Mouse (Mus musculus): ENCODE measurements around the gene Vps37c. TPM values are rescaled to one million over a fixed set of nuclear protein-coding genes. Genes with fewer than 3 reads are reported as not detected.

The Vps37c gene
- polyA plus RNA-seq, 1 experiment = not detected

DNA sequence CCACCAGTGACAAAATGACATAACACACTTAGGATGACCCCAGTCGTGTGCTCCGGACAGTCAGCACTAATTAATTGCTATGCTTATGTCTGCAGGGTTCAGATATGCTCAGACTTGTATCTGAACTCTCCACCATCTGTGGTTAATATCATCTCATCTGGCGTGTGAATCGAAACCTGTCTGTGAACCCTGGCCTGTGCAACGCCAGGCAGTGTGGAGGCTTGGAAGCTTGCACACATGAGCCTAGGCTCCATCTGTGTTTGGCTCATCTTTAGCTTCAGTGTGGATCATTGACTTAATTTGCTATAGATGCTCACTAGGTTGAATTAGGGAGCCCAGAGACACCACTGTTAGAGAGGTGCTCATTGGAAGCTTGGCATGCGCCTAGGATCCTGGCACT, 73.9 kb downstream of the Vps37c start:
- Histone ChIP-seq H3K4me3 (ENCODE audit: insufficient read depth, low read depth, low read length) (no peak overlapping the region), H3K4me1 (ENCODE audit: control insufficient read depth, insufficient read depth, low read length) (peaks cover 4% of the 10 kb centered on the region), H3K27ac (ENCODE audit: insufficient read depth, low read depth, low read length) (no peak overlapping the region)
- WGBS = 88% methylated on average over 6 of the region's 6 CpGs
- TF ChIP-seq POLR2A (IDR thresholded peaks at IDR 0.05; ENCODE audit: insufficient read depth, low read depth, low read length) (no peak), CTCF (IDR thresholded peaks at IDR 0.05; ENCODE audit: insufficient read depth, low read depth, low read length) (no peak)

DNA sequence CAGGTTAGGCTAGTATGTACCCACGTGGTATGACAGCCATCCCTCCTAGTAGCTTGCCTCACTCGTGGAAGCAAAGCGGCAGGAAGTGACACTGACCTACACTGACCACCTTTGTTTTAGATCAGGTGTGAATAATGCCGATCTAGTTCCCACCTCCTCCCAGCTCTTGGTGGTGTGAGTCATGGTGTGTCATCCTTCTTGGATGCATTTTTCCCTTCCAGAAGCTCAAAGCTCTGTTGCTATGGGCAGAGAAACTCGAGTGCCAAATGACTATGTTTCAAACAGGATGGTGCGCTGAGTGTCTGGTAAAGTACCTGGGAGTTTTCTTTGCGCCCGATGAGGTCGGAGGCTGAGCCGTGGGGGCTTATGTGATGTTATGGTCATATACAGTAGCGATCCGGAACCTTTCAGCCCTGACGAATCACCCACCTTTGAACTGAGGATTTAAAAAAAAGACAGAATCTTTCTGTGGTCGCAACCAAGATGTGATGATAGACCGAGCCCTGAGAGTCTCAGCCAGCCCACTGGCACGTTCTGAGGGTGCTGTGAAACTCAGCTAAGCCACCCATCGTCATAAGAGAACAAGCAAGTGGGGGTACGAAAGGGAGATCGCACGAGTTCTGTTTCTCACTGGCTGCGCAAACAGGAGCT, 75.0 kb downstream of the Vps37c start:
- TF ChIP-seq POLR2A (IDR thresholded peaks at IDR 0.05; ENCODE audit: insufficient read depth, low read depth, low read length) (no peak), CTCF (IDR thresholded peaks at IDR 0.05; ENCODE audit: insufficient read depth, low read depth, low read length) (no peak)
- Histone ChIP-seq H3K4me3 (ENCODE audit: insufficient read depth, low read depth, low read length) (no peak overlapping the region), H3K4me1 (ENCODE audit: control insufficient read depth, insufficient read depth, low read length) (peaks cover 4% of the 10 kb centered on the region), H3K27ac (ENCODE audit: insufficient read depth, low read depth, low read length) (no peak overlapping the region)
- 70% methylated on average over 21 of the region's 21 CpGs for WGBS

Other genes starting within 250 kb of the Vps37c start
- gene Lrrc10b, start 231.3 kb upstream of the Vps37c start, polyA plus RNA-seq (2012; ENCODE audit: insufficient read depth, insufficient read length, low replicate concordance, missing spikeins) = not detected in 2 replicates
- gene Ppp1r32, start 205.8 kb upstream of the Vps37c start, polyA plus RNA-seq (2012; ENCODE audit: insufficient read depth, insufficient read length, low replicate concordance, missing spikeins) = not detected in 2 replicates
- gene Cpsf7, start 163.5 kb upstream of the Vps37c start, polyA plus RNA-seq (2012; ENCODE audit: insufficient read depth, insufficient read length, low replicate concordance, missing spikeins) = 90.5 and 274 TPM in 2 replicates
- gene Sdhaf2, start 162.6 kb upstream of the Vps37c start, polyA plus RNA-seq (2012; ENCODE audit: insufficient read depth, insufficient read length, low replicate concordance, missing spikeins) = not detected in 2 replicates
- gene Tmem216, start 132.5 kb upstream of the Vps37c start, polyA plus RNA-seq (2012; ENCODE audit: insufficient read depth, insufficient read length, low replicate concordance, missing spikeins) = not detected in 2 replicates
- not detected in 2 replicates for gene Cyb561a3, start 111.6 kb upstream of the Vps37c start, polyA plus RNA-seq (2012; ENCODE audit: insufficient read depth, insufficient read length, low replicate concordance, missing spikeins)
- gene Tmem138, start 111.4 kb upstream of the Vps37c start, polyA plus RNA-seq (2012; ENCODE audit: insufficient read depth, insufficient read length, low replicate concordance, missing spikeins) = not detected in 2 replicates
- gene Ddb1, start 83.4 kb upstream of the Vps37c start, polyA plus RNA-seq (2012; ENCODE audit: insufficient read depth, insufficient read length, low replicate concordance, missing spikeins) = 418 TPM in 1 of 2 replicates, not detected in the other
- not detected in 2 replicates for gene Tkfc, start 83.1 kb upstream of the Vps37c start, polyA plus RNA-seq (2012; ENCODE audit: insufficient read depth, insufficient read length, low replicate concordance, missing spikeins)
- not detected in 2 replicates for gene Vwce, start 54.5 kb upstream of the Vps37c start, polyA plus RNA-seq (2012; ENCODE audit: insufficient read depth, insufficient read length, low replicate concordance, missing spikeins)
- not detected in 2 replicates for gene Pga5, start 10.7 kb upstream of the Vps37c start, polyA plus RNA-seq (2012; ENCODE audit: insufficient read depth, insufficient read length, low replicate concordance, missing spikeins)
- not detected in 2 replicates for gene Cd5, start 50.3 kb downstream of the Vps37c start, polyA plus RNA-seq (2012; ENCODE audit: insufficient read depth, insufficient read length, low replicate concordance, missing spikeins)
- gene Cd6, start 141.3 kb downstream of the Vps37c start, polyA plus RNA-seq (2012; ENCODE audit: insufficient read depth, insufficient read length, low replicate concordance, missing spikeins) = not detected in 2 replicates
- gene Slc15a3, start 151.0 kb downstream of the Vps37c start, polyA plus RNA-seq (2012; ENCODE audit: insufficient read depth, insufficient read length, low replicate concordance, missing spikeins) = not detected in 2 replicates
- not detected in 2 replicates for gene Tmem132a, start 181.2 kb downstream of the Vps37c start, polyA plus RNA-seq (2012; ENCODE audit: insufficient read depth, insufficient read length, low replicate concordance, missing spikeins)
- gene Tmem109, start 193.3 kb downstream of the Vps37c start, polyA plus RNA-seq (2012; ENCODE audit: insufficient read depth, insufficient read length, low replicate concordance, missing spikeins) = not detected in 2 replicates
- 125 TPM in 1 of 2 replicates, not detected in the other for gene Prpf19, start 206.5 kb downstream of the Vps37c start, polyA plus RNA-seq (2012; ENCODE audit: insufficient read depth, insufficient read length, low replicate concordance, missing spikeins)
- not detected in 2 replicates for gene Zp1, start 231.9 kb downstream of the Vps37c start, polyA plus RNA-seq (2012; ENCODE audit: insufficient read depth, insufficient read length, low replicate concordance, missing spikeins)
- not detected in 2 replicates for gene Ptgdr2, start 248.4 kb downstream of the Vps37c start, polyA plus RNA-seq (2012; ENCODE audit: insufficient read depth, insufficient read length, low replicate concordance, missing spikeins)

All from olfactory bulb, adult 2 months (tissue).